Mouse (Mus musculus) MEL (cell line): Measurements from ENCODE around the gene Hnrnpr. TPM values are rescaled to one million over a fixed set of nuclear protein-coding genes. Genes with fewer than 3 reads are reported as not detected.

Source experiments
- DNase-seq: peaks from one replicate; pipeline ENCODE4 v3.0.0; 2011; ENCODE audit warnings: low read depth, low spot score
- H3K27ac ChIP-seq: 2 replicates; pipeline ENCODE4 v1.5.1; 2012; ENCODE audit warnings: low read depth, mild to moderate bottlenecking, control low read depth, low read length, moderate library complexity; ENCODE audit not compliant: control insufficient read depth
- H3K27me3 ChIP-seq, 2 experiments: fragments of 150-350 bp in 1 of 2; sonication (generic) in 1 of 2; 2 replicates each; pipeline ENCODE4 v1.6.1; 2012; ENCODE audit warnings: low read length in 2 of 2, mild to moderate bottlenecking in 2 of 2, improper control_type of control experiment in 1 of 2, moderate library complexity in 1 of 2; ENCODE audit not compliant: insufficient read depth in 2 of 2, control insufficient read depth in 1 of 2
- H3K36me3 ChIP-seq, 2 experiments: 2 replicates each; pipeline ENCODE4 v1.6.1; 2012 to 2014; ENCODE audit warnings: low read length in 2 of 2, improper control_type of control experiment in 1 of 2, inconsistent platforms in 1 of 2, mild to moderate bottlenecking in 1 of 2; ENCODE audit not compliant: insufficient read depth in 2 of 2, control insufficient read depth in 1 of 2
- H3K4me1 ChIP-seq, 2 experiments: fragments of 150-350 bp in 1 of 2; sonication (generic) in 1 of 2; 2 replicates each; pipeline ENCODE4 v1.6.1; 2012; ENCODE audit warnings: low read length in 2 of 2, improper control_type of control experiment in 1 of 2, mild to moderate bottlenecking in 1 of 2; ENCODE audit not compliant: insufficient read depth in 2 of 2, control insufficient read depth in 1 of 2
- H3K4me3 ChIP-seq, 2 experiments: fragments of 150-350 bp in 1 of 2; sonication (generic) in 1 of 2; 2 replicates each; pipeline ENCODE4 v1.5.1; 2012; ENCODE audit warnings: low read depth in 2 of 2, low read length in 2 of 2, mild to moderate bottlenecking in 2 of 2, moderate library complexity in 2 of 2, control low read depth in 1 of 2, improper control_type of control experiment in 1 of 2; ENCODE audit not compliant: control insufficient read depth in 1 of 2, insufficient read depth in 1 of 2
- H3K79me2 ChIP-seq: 2 replicates; pipeline ENCODE4 v1.6.1; 2012; ENCODE audit warnings: mild to moderate bottlenecking, low read length, moderate library complexity; ENCODE audit not compliant: control insufficient read depth, poor library complexity, insufficient read depth
- H3K9ac ChIP-seq: 2 replicates; pipeline ENCODE4 v1.6.1; 2012; ENCODE audit warnings: low read depth, mild to moderate bottlenecking, control low read depth, low read length, moderate library complexity; ENCODE audit not compliant: control insufficient read depth, poor library complexity, severe bottlenecking
- H3K9me3 ChIP-seq: fragments of 150-350 bp; sonication (generic); replicated peaks from 2 replicates; pipeline ENCODE4 v1.6.1; 2012; ENCODE audit warnings: mild to moderate bottlenecking, low read length, improper control_type of control experiment, moderate library complexity; ENCODE audit not compliant: insufficient read depth
- BHLHE40 ChIP-seq: IDR thresholded peaks from 2 replicates; pipeline ENCODE4 v1.6.1; 2012; ENCODE audit warnings: low read depth, mild to moderate bottlenecking, inconsistent platforms, low read length, improper control_type of control experiment, borderline replicate concordance
- CHD1 ChIP-seq: IDR thresholded peaks from 2 replicates; pipeline ENCODE4 v1.6.1; 2012; ENCODE audit warnings: low read depth, mild to moderate bottlenecking, inconsistent platforms, low read length, improper control_type of control experiment
- CHD2 ChIP-seq: IDR thresholded peaks from 2 replicates; pipeline ENCODE4 v1.6.1; 2011; ENCODE audit warnings: low read length, improper control_type of control experiment
- CTCF ChIP-seq, 3 experiments: IDR thresholded peaks in 2 of 3; conservative IDR thresholded peaks in 1 of 3; 2 replicates each; pipeline ENCODE4 v1.5.1; 2011 to 2012; ENCODE audit warnings: low read length in 3 of 3, low read depth in 2 of 3, mild to moderate bottlenecking in 2 of 3, improper control_type of control experiment in 1 of 3, inconsistent platforms in 1 of 3, mixed read lengths in 1 of 3, moderate library complexity in 1 of 3; ENCODE audit not compliant: control insufficient read depth in 1 of 3, insufficient read depth in 1 of 3, poor library complexity in 1 of 3, severe bottlenecking in 1 of 3
- E2F4 ChIP-seq: IDR thresholded peaks from 2 replicates; pipeline ENCODE4 v1.6.1; 2011; ENCODE audit warnings: low read depth, low read length, improper control_type of control experiment, borderline replicate concordance
- ELF1 ChIP-seq: IDR thresholded peaks from 2 replicates; pipeline ENCODE4 v1.6.1; 2014; ENCODE audit warnings: low read depth, mild to moderate bottlenecking, inconsistent platforms, low read length, improper control_type of control experiment, moderate library complexity
- ETS1 ChIP-seq: IDR thresholded peaks from 2 replicates; pipeline ENCODE4 v1.6.1; 2012; ENCODE audit warnings: low read depth, mild to moderate bottlenecking, inconsistent platforms, low read length, improper control_type of control experiment, moderate library complexity
- GABPA ChIP-seq: IDR thresholded peaks from 2 replicates; pipeline ENCODE4 v1.6.1; 2012; ENCODE audit warnings: low read depth, mild to moderate bottlenecking, inconsistent platforms, low read length, improper control_type of control experiment, moderate library complexity
- GATA1 ChIP-seq: IDR thresholded peaks from 2 replicates; pipeline ENCODE4 v1.6.1; 2011; ENCODE audit warnings: low read depth, low read length, improper control_type of control experiment
- HCFC1 ChIP-seq: IDR thresholded peaks from 2 replicates; pipeline ENCODE4 v1.6.1; 2012; ENCODE audit warnings: low read depth, mild to moderate bottlenecking, inconsistent platforms, low read length, improper control_type of control experiment, moderate library complexity
- KAT2A ChIP-seq: conservative IDR thresholded peaks from 2 replicates; pipeline ENCODE4 v1.6.1; 2012; ENCODE audit warnings: low read depth, low read length, improper control_type of control experiment, inconsistent platforms
- MAFK ChIP-seq: IDR thresholded peaks from 2 replicates; pipeline ENCODE4 v1.6.1; 2011; ENCODE audit warnings: low read depth, mild to moderate bottlenecking, low read length, improper control_type of control experiment, borderline replicate concordance
- MAX ChIP-seq: IDR thresholded peaks from 2 replicates; pipeline ENCODE4 v1.6.1; 2011; ENCODE audit warnings: low read length, improper control_type of control experiment
- MAZ ChIP-seq: IDR thresholded peaks from 2 replicates; pipeline ENCODE4 v1.6.1; 2012; ENCODE audit warnings: low read depth, mild to moderate bottlenecking, inconsistent platforms, low read length, improper control_type of control experiment
- MEF2A ChIP-seq: IDR thresholded peaks from 2 replicates; pipeline ENCODE4 v1.6.1; 2014; ENCODE audit warnings: low read depth, mild to moderate bottlenecking, inconsistent platforms, low read length, improper control_type of control experiment; ENCODE audit not compliant: poor library complexity, insufficient replicate concordance, severe bottlenecking; ENCODE audit errors: extremely low read depth
- MXI1 ChIP-seq: IDR thresholded peaks from 2 replicates; pipeline ENCODE4 v1.6.1; 2011; ENCODE audit warnings: mild to moderate bottlenecking, low read depth, low read length, improper control_type of control experiment
- MYB ChIP-seq: IDR thresholded peaks from 2 replicates; pipeline ENCODE4 v1.6.1; 2011; ENCODE audit warnings: mild to moderate bottlenecking, low read depth, low read length, improper control_type of control experiment
- MYC ChIP-seq: IDR thresholded peaks from 2 replicates; pipeline ENCODE4 v1.6.1; 2011; ENCODE audit warnings: low read depth, mild to moderate bottlenecking, low read length, improper control_type of control experiment, moderate library complexity
- NELFE ChIP-seq: IDR thresholded peaks from 2 replicates; pipeline ENCODE4 v1.6.1; 2011; ENCODE audit warnings: low read depth, low read length, improper control_type of control experiment
- POLR2A ChIP-seq, 2 experiments: IDR thresholded peaks; 2 replicates each; pipeline ENCODE4 v1.6.1; 2011 to 2012; ENCODE audit warnings: low read length in 2 of 2, mild to moderate bottlenecking in 2 of 2, control low read depth in 1 of 2, improper control_type of control experiment in 1 of 2, low read depth in 1 of 2, moderate library complexity in 1 of 2; ENCODE audit not compliant: control insufficient read depth in 1 of 2, insufficient read depth in 1 of 2, poor library complexity in 1 of 2
- POLR2AphosphoS2 ChIP-seq: IDR thresholded peaks from 2 replicates; pipeline ENCODE4 v1.6.1; 2011; ENCODE audit warnings: low read length, improper control_type of control experiment
- POLR2AphosphoS5 ChIP-seq: IDR thresholded peaks from 2 replicates; pipeline ENCODE4 v1.6.1; 2012; ENCODE audit warnings: low read depth, borderline replicate concordance, mild to moderate bottlenecking, inconsistent platforms, low read length, moderate library complexity, mixed read lengths
- RAD21 ChIP-seq: IDR thresholded peaks from 2 replicates; pipeline ENCODE4 v1.6.1; 2011; ENCODE audit warnings: mild to moderate bottlenecking, low read depth, low read length, improper control_type of control experiment
- RCOR1 ChIP-seq: IDR thresholded peaks from 2 replicates; pipeline ENCODE4 v1.6.1; 2012; ENCODE audit warnings: low read depth, mild to moderate bottlenecking, inconsistent platforms, low read length, improper control_type of control experiment
- SIN3A ChIP-seq: IDR thresholded peaks from 2 replicates; pipeline ENCODE4 v1.6.1; 2012; ENCODE audit warnings: low read length, improper control_type of control experiment, inconsistent platforms
- SMC3 ChIP-seq: IDR thresholded peaks from 2 replicates; pipeline ENCODE4 v1.6.1; 2011; ENCODE audit warnings: low read depth, low read length, improper control_type of control experiment
- TAL1 ChIP-seq: IDR thresholded peaks from 2 replicates; pipeline ENCODE4 v1.6.1; 2012; ENCODE audit warnings: mild to moderate bottlenecking, inconsistent platforms, low read length, moderate library complexity, mixed read lengths
- TCF12 ChIP-seq: IDR thresholded peaks from 2 replicates; pipeline ENCODE4 v1.6.1; 2014; ENCODE audit warnings: low read depth, mild to moderate bottlenecking, inconsistent platforms, low read length, improper control_type of control experiment, moderate library complexity
- UBTF ChIP-seq: IDR thresholded peaks from 2 replicates; pipeline ENCODE4 v1.6.1; 2012; ENCODE audit warnings: low read depth, mild to moderate bottlenecking, inconsistent platforms, low read length, improper control_type of control experiment, moderate library complexity, borderline replicate concordance; ENCODE audit not compliant: insufficient read depth
- USF1 ChIP-seq: IDR thresholded peaks from 2 replicates; pipeline ENCODE4 v1.6.1; 2014; ENCODE audit warnings: low read depth, mild to moderate bottlenecking, inconsistent platforms, low read length, improper control_type of control experiment, moderate library complexity
- USF2 ChIP-seq, 2 experiments: IDR thresholded peaks; 2 replicates each; pipeline ENCODE4 v1.6.1; 2011 to 2012; ENCODE audit warnings: improper control_type of control experiment in 2 of 2, low read length in 2 of 2, borderline replicate concordance in 1 of 2, inconsistent platforms in 1 of 2, low read depth in 1 of 2, mild to moderate bottlenecking in 1 of 2; ENCODE audit not compliant: insufficient read depth in 1 of 2
- ZC3H11A ChIP-seq: IDR thresholded peaks from 2 replicates; pipeline ENCODE4 v1.6.1; 2012; ENCODE audit warnings: low read depth, mild to moderate bottlenecking, inconsistent platforms, low read length, improper control_type of control experiment
- ZKSCAN1 ChIP-seq: IDR thresholded peaks from 2 replicates; pipeline ENCODE4 v1.6.1; 2012; ENCODE audit warnings: low read depth, mild to moderate bottlenecking, inconsistent platforms, low read length, improper control_type of control experiment, moderate library complexity
- polyA plus RNA-seq, 2 experiments: library from polyadenylated mRNA; stranded (reverse) in 1 of 2; unstranded in 1 of 2; fragments of >175 nt in 1 of 2; fragments of >200 nt in 1 of 2; gene quantifications; 2 replicates each; pipeline versions ENCODE4 v1.2.1 to v1.2.4; 2012; ENCODE audit warnings: low replicate concordance in 2 of 2, low read depth in 1 of 2; ENCODE audit not compliant: insufficient read length in 2 of 2, insufficient read depth in 1 of 2, missing spikeins in 1 of 2
- total RNA-seq: library from RNA; depleted of rRNA; stranded (reverse); fragments of 300-350 nt; gene quantifications from 2 replicates; pipeline ENCODE4 v1.2.3, GENCODE M21; 2012

The Hnrnpr gene
- total and polyA plus RNA-seq, 3 experiments: 97.2 to 366 (median 148) TPM

DNA sequence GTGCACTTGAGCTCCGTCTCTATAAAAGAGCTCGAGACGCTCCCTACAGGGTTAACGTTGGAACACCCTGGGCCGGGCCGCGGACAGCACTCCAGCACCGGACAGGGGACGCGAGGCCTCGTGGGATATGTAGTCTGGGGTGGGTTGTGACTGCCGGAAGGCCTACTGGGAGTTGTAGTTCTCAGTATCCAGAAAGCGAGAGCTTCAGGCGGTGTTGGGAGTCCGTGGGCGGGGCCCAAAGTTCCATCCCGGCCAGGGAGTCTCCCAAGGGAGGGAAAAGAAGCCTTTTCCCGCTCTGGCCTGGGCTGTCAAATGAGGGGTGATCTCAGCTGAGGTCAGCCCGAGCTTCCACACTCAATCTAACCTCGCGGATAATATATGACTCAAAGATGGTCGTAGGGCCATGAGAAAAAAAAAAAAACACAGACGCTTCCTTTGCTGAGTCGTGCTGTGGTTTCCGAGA, 25.4 kb upstream of the Hnrnpr start (continued):
- TF ChIP-seq SIN3A (peak; percentile 92), MXI1 (peak; percentile 84), MEF2A (no peak), GABPA (no peak), POLR2AphosphoS2 (no peak), RCOR1 (no peak), MAZ (peak; percentile 61; the same call in 1 of the 2 replicates), USF2 (IDR thresholded peaks at IDR 0.05; ENCODE audit: borderline replicate concordance in 1 of 2, insufficient read depth in 1 of 2, low read depth in 1 of 2, low read length in 2 of 2) (no peak), GATA1 (no peak)

DNA sequence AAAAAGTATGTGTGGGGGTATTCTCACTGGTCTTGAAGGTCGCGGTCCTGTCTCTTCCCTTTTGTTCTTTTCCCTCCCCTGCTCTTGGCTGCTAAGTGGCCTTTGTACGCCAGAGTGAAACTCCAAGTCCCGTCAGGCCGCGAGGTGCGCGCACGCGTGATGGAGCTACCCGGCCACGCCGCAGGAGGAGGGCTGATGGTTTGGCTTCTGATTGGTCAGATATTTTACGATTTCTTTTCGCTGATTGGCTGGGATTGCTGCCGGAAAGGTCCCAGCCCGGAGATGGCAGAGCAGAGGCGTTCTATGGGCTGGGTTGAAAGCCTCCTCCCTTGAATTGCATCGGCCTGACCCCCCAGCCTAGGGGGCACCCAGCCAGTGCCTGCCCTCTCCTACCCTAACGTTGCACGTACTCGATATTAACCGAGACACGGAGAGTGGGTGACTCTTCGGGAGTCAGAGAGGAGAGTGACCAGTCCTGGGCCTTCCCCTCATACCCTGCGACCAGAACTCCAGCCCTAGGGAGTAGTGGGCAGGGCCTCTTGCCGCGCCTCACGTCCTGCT, 24.9 kb upstream of the Hnrnpr start:
- Histone ChIP-seq H3K9me3 (no peaks in the 10 kb centered on the region), H3K4me1 (peaks cover 0 to 11% of the 10 kb centered on the region in 2 experiments; a peak in 2 of 4 replicates), H3K9ac (peak overlapping the region; percentile 89), H3K36me3 (peaks cover 2 to 10% of the 10 kb centered on the region in 2 experiments; a peak in 3 of 4 replicates), H3K4me3 (peak overlapping the region; percentile 86 to 95), H3K27ac (peak overlapping the region; percentile 62), H3K27me3 (no peaks in the 10 kb centered on the region; a peak in 2 of 4 replicates), H3K79me2 (peaks cover 4% of the 10 kb centered on the region)
- DNase-seq: peak; percentile 98
- TF ChIP-seq CHD2: 0 out of 2 replicates have a peak, but pooled peaks have one; percentile 11
- TF ChIP-seq KAT2A: peak; percentile 73; the same call in 1 of the 2 replicates
- TF ChIP-seq MXI1: peak; percentile 51
- TF ChIP-seq USF1: 0 out of 2 replicates have a peak, but pooled peaks have one; percentile 16
- TF ChIP-seq POLR2AphosphoS2: no peak
- no peak for TF ChIP-seq RAD21
- peak; percentile 60 for TF ChIP-seq MAX
- peak; percentile 48 for TF ChIP-seq NELFE
- no peak for TF ChIP-seq SMC3
- peak; percentile 86 for TF ChIP-seq HCFC1
- TF ChIP-seq GATA1: no peak
- TF ChIP-seq ZKSCAN1: no peak
- no peak for TF ChIP-seq ETS1
- peak; percentile 47 to 69; a peak in 3 of 4 replicates for TF ChIP-seq POLR2A (IDR thresholded peaks at IDR 0.05; ENCODE audit: control insufficient read depth in 1 of 2, insufficient read depth in 1 of 2, low read depth in 1 of 2, low read length in 2 of 2, poor library complexity in 1 of 2)
- TF ChIP-seq TAL1: no peak
- no peak for TF ChIP-seq POLR2AphosphoS5
- no peak for TF ChIP-seq UBTF
- TF ChIP-seq ELF1: peak; percentile 80
- TF ChIP-seq MAFK: no peak
- TF ChIP-seq CHD1: no peak
- no peak for TF ChIP-seq MEF2A
- TF ChIP-seq E2F4: no peak
- TF ChIP-seq MYC: peak; percentile 61
- TF ChIP-seq SIN3A: peak; percentile 69; the same call in 1 of the 2 replicates
- no peak for TF ChIP-seq CTCF (IDR thresholded peaks at IDR 0.05 in 2 of 3, conservative IDR thresholded peaks at IDR 0.05 in 1 of 3; ENCODE audit: control insufficient read depth in 1 of 3, insufficient read depth in 1 of 3, low read depth in 2 of 3, low read length in 3 of 3, poor library complexity in 1 of 3, severe bottlenecking in 1 of 3)
- no peak for TF ChIP-seq ZC3H11A
- TF ChIP-seq BHLHE40: no peak
- no peak for TF ChIP-seq MYB
- TF ChIP-seq TCF12: no peak
- TF ChIP-seq MAZ: 0 out of 2 replicates have a peak, but pooled peaks have one; percentile 9
